Mouse (Mus musculus): ENCODE results near the gene Rasgef1b. TPM values are rescaled to one million over a fixed set of nuclear protein-coding genes. Genes with fewer than 3 reads are reported as not detected.

The Rasgef1b gene
- total and polyA plus RNA-seq, 2 experiments: 4.0 to 20.4 TPM

DNA sequence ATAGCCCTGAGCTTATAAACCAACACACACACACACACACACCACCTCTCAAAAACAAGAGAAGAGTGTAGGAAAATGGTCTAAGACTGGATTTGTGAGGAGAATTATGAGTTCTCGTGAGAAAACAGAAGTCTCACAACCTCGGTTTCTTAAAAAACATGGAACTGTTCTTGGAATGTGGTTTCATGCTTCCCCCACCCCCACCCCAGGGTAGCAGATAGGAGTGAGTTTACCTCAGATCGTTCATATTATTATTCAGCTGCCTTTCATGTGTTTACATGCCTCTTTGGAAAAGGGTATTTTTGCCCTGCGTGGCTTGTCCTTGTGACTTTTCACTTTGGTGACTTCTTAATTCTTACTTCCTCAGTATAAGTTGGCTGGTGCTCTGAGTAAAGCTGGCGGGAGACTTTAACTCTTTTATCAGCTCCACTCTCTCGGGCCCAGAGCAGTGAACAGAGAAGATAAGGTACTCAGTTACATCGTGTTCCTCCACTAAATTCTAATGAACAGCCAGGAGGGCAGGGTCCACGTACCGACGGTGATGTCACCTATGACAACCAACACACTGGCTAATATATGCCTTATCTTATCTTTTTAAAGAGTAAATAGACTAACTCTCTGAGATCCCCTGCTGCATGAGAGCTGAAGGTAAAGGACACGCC is 96.1 kb downstream of the Rasgef1b start:
- no peak for DNase-seq (ENCODE audit: extremely low read depth, low read depth, low spot score)
- no peaks in the 10 kb centered on the region for H3K4me1 ChIP-seq (ENCODE audit: control insufficient read depth, insufficient read depth, low read length)
- no peaks in the 10 kb centered on the region for H3K27me3 ChIP-seq (ENCODE audit: control insufficient read depth, insufficient read depth, low read length)
- H3K36me3 ChIP-seq (ENCODE audit: control insufficient read depth, insufficient read depth, low read length): no peaks in the 10 kb centered on the region
- no peaks in the 10 kb centered on the region for H3K79me2 ChIP-seq (ENCODE audit: control insufficient read depth, insufficient read depth, low read length)
- no peak overlapping the region for H3K4me3 ChIP-seq (ENCODE audit: insufficient read depth, low read depth, low read length)
- H3K9ac ChIP-seq (ENCODE audit: low read depth, low read length): no peak overlapping the region
- no peak overlapping the region for H3K27ac ChIP-seq (replicated peaks; ENCODE audit: insufficient read depth, low read depth, low read length)
- TF ChIP-seq CTCF (IDR thresholded peaks at IDR 0.05; ENCODE audit: low read depth, low read length): no peak
- no peak for TF ChIP-seq POLR2A (IDR thresholded peaks at IDR 0.05; ENCODE audit: extremely low read depth, insufficient read depth, low read length)
- 19% methylated on average over 11 of the region's 11 CpGs for WGBS

- Histone ChIP-seq H3K9ac (ENCODE audit: low read depth, low read length) (no peak overlapping the region), H3K27ac (replicated peaks; ENCODE audit: insufficient read depth, low read depth, low read length) (no peak overlapping the region), H3K36me3 (ENCODE audit: control insufficient read depth, insufficient read depth, low read length) (no peaks in the 10 kb centered on the region), H3K79me2 (ENCODE audit: control insufficient read depth, insufficient read depth, low read length) (no peaks in the 10 kb centered on the region), H3K4me1 (ENCODE audit: control insufficient read depth, insufficient read depth, low read length) (no peaks in the 10 kb centered on the region), H3K27me3 (ENCODE audit: control insufficient read depth, insufficient read depth, low read length) (no peaks in the 10 kb centered on the region), H3K4me3 (ENCODE audit: insufficient read depth, low read depth, low read length) (no peak overlapping the region)
- 84% methylated on average over 7 of the region's 7 CpGs for WGBS
- DNase-seq (ENCODE audit: extremely low read depth, low read depth, low spot score): peak; percentile 5
- TF ChIP-seq POLR2A (IDR thresholded peaks at IDR 0.05; ENCODE audit: extremely low read depth, insufficient read depth, low read length) (no peak), CTCF (IDR thresholded peaks at IDR 0.05; ENCODE audit: low read depth, low read length) (peak; percentile 74)
Measured at GRCm38 (mm10) chr5:99630087-99630486, 98.8 kb downstream of the Rasgef1b start.

DNA sequence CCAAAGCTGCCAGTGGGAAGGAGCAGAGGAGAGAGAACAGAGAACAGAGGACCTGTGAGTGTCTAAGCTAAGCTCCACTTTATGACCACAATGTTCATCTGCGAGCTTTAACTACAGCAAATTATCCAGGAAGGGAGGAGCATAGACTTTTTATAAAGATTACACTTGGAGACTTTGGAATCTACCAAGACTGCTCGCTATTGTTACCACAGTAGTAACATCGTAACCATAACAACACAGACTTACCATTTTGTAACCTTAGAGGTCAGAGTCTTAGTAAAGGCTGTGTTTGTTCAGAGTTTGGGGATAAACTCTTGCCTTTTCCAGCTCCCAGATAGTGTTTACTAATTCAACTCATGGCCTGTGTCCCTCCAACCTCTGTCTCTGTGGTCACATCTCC is 103.3 kb downstream of the Rasgef1b start:
- no peak overlapping the region for H3K4me3 ChIP-seq (ENCODE audit: insufficient read depth, low read depth, low read length)
- DNase-seq (ENCODE audit: extremely low read depth, low read depth, low spot score): no peak

DNA sequence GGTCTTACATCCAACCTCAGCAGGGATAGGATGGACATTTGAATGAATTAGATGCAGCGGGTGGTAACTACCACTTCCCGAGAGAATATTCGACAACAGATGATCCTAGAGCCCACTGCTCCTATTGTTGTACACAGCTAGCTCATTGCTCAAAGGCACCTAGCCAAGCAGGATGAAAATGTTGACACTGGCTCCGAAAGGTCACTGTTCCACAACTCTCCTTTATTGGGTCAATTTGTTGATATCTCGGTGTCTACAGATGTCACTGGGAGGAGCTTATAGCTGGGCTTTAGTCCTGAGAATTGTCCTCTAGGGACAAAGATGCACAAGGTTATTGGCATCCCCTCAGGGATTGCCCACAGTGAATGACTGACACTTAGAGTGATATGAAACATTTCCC is 108.1 kb downstream of the Rasgef1b start:
- no peaks in the 10 kb centered on the region for H3K27me3 ChIP-seq (ENCODE audit: control insufficient read depth, insufficient read depth, low read length)
- DNase-seq (ENCODE audit: extremely low read depth, low read depth, low spot score): peak; percentile 58
- no peaks in the 10 kb centered on the region for H3K79me2 ChIP-seq (ENCODE audit: control insufficient read depth, insufficient read depth, low read length)
- peaks cover 2% of the 10 kb centered on the region; the same call in 1 of the 2 replicates for H3K4me1 ChIP-seq (ENCODE audit: control insufficient read depth, insufficient read depth, low read length)
- no peaks in the 10 kb centered on the region for H3K36me3 ChIP-seq (ENCODE audit: control insufficient read depth, insufficient read depth, low read length)
- H3K4me3 ChIP-seq (ENCODE audit: insufficient read depth, low read depth, low read length): no peak overlapping the region
- 58% methylated on average over 5 of the region's 5 CpGs for WGBS
- TF ChIP-seq CTCF (IDR thresholded peaks at IDR 0.05; ENCODE audit: low read depth, low read length): no peak
- H3K9ac ChIP-seq (ENCODE audit: low read depth, low read length): no peak overlapping the region
- H3K27ac ChIP-seq (replicated peaks; ENCODE audit: insufficient read depth, low read depth, low read length): no peak overlapping the region

More for the DNA sequence above, 103.3 kb downstream of the Rasgef1b start:
- 30% methylated on average over 3 of the region's 3 CpGs for WGBS
- H3K9ac ChIP-seq (ENCODE audit: low read depth, low read length): no peak overlapping the region
- no peak for TF ChIP-seq POLR2A (IDR thresholded peaks at IDR 0.05; ENCODE audit: extremely low read depth, insufficient read depth, low read length)
- TF ChIP-seq CTCF (IDR thresholded peaks at IDR 0.05; ENCODE audit: low read depth, low read length): no peak
- no peaks in the 10 kb centered on the region for H3K79me2 ChIP-seq (ENCODE audit: control insufficient read depth, insufficient read depth, low read length)
- H3K4me1 ChIP-seq (ENCODE audit: control insufficient read depth, insufficient read depth, low read length): peaks cover 2% of the 10 kb centered on the region; the same call in 1 of the 2 replicates
- H3K27me3 ChIP-seq (ENCODE audit: control insufficient read depth, insufficient read depth, low read length): no peaks in the 10 kb centered on the region
- H3K36me3 ChIP-seq (ENCODE audit: control insufficient read depth, insufficient read depth, low read length): no peaks in the 10 kb centered on the region
- no peak overlapping the region for H3K27ac ChIP-seq (replicated peaks; ENCODE audit: insufficient read depth, low read depth, low read length)

GRCm38 (mm10) chr5:99617271-99617800 is 111.5 kb downstream of the Rasgef1b start:
- Histone ChIP-seq H3K4me1 (ENCODE audit: control insufficient read depth, insufficient read depth, low read length) (peaks cover 2% of the 10 kb centered on the region; the same call in 1 of the 2 replicates), H3K27me3 (ENCODE audit: control insufficient read depth, insufficient read depth, low read length) (peaks cover 3% of the 10 kb centered on the region; the same call in 1 of the 2 replicates), H3K4me3 (ENCODE audit: insufficient read depth, low read depth, low read length) (no peak overlapping the region), H3K27ac (replicated peaks; ENCODE audit: insufficient read depth, low read depth, low read length) (no peak overlapping the region), H3K79me2 (ENCODE audit: control insufficient read depth, insufficient read depth, low read length) (no peaks in the 10 kb centered on the region), H3K36me3 (ENCODE audit: control insufficient read depth, insufficient read depth, low read length) (no peaks in the 10 kb centered on the region), H3K9ac (ENCODE audit: low read depth, low read length) (no peak overlapping the region)
- no peak for DNase-seq (ENCODE audit: extremely low read depth, low read depth, low spot score)
- 65% methylated on average over 5 of the region's 5 CpGs for WGBS
- TF ChIP-seq CTCF (IDR thresholded peaks at IDR 0.05; ENCODE audit: low read depth, low read length) (no peak), POLR2A (IDR thresholded peaks at IDR 0.05; ENCODE audit: extremely low read depth, insufficient read depth, low read length) (no peak)

Measured in liver, adult 2 months (tissue).